Mouse (Mus musculus) cortical plate, adult 2 months (tissue): ENCODE data around the gene Dll4. TPM values are rescaled to one million over a fixed set of nuclear protein-coding genes. Genes with fewer than 3 reads are reported as not detected.

ENCODE experiments used
- H3K27ac ChIP-seq: fragments of 200-500 bp; 2 replicates; pipeline ENCODE4 v1.5.1; 2012; ENCODE audit warnings: low read length, control low read depth, inconsistent platforms; ENCODE audit not compliant: insufficient read depth
- H3K4me1 ChIP-seq: fragments of 200-500 bp; 2 replicates; pipeline ENCODE4 v1.6.1; 2011; ENCODE audit warnings: low read length; ENCODE audit not compliant: control insufficient read depth, insufficient read depth
- H3K4me3 ChIP-seq: fragments of 200-500 bp; 2 replicates; pipeline ENCODE4 v1.5.1; 2011; ENCODE audit warnings: mild to moderate bottlenecking, low read length, control low read depth; ENCODE audit not compliant: insufficient read depth
- CTCF ChIP-seq: fragments of 200-500 bp; IDR thresholded peaks from 2 replicates; pipeline ENCODE4 v1.5.1; 2011; ENCODE audit warnings: mild to moderate bottlenecking, control low read depth, low read length; ENCODE audit not compliant: insufficient read depth; ENCODE audit errors: extremely low read depth
- POLR2A ChIP-seq: fragments of 200-500 bp; IDR thresholded peaks from 2 replicates; pipeline ENCODE4 v1.6.1; 2011; ENCODE audit warnings: mild to moderate bottlenecking, low read length, control low read depth; ENCODE audit not compliant: insufficient read depth; ENCODE audit errors: extremely low read depth
- polyA plus RNA-seq: library from polyadenylated mRNA; depleted of rRNA; stranded (reverse); fragments of >200 nt; gene quantifications from 2 replicates; pipeline ENCODE4 v1.2.3, GENCODE M21; 2012

Gene Dll4
- polyA plus RNA-seq, 1 experiment: 2.9 TPM

GRCm38 (mm10) chr2:119355089-119355488, 29.5 kb downstream of the Dll4 start:
- Histone ChIP-seq H3K4me3 (no peak overlapping the region), H3K27ac (no peak overlapping the region), H3K4me1 (no peaks in the 10 kb centered on the region)
- no peak for TF ChIP-seq POLR2A
- TF ChIP-seq CTCF: no peak

- Histone ChIP-seq H3K4me1 (no peaks in the 10 kb centered on the region), H3K4me3 (no peak overlapping the region), H3K27ac (no peak overlapping the region)
- no peak for TF ChIP-seq POLR2A
- no peak for TF ChIP-seq CTCF
These were observed 30.1 kb downstream of the Dll4 start for GRCm38 (mm10) chr2:119355651-119356050.

DNA sequence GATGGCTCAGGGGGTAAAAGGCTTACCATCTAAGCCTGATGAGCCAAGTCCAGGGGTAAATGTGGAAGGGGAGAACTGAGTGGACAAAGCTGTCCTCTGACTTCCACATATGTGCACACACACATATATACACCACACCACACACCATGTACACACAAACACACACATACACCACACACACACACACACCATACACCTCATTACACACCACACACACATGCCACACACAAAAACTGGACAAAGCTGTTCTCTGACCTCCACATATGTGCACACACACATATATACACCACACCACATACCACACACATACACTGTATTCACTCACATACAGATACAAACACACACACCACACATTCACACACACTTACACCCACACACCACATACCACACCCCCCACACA, 30.7 kb downstream of the Dll4 start:
- H3K4me1 ChIP-seq: no peaks in the 10 kb centered on the region
- TF ChIP-seq POLR2A (no peak), CTCF (no peak)
- no peak overlapping the region for H3K4me3 ChIP-seq
- no peak overlapping the region for H3K27ac ChIP-seq

- Histone ChIP-seq H3K4me1 (no peaks in the 10 kb centered on the region), H3K4me3 (no peak overlapping the region), H3K27ac (no peak overlapping the region)
- no peak for TF ChIP-seq CTCF
- no peak for TF ChIP-seq POLR2A
These were observed 31.2 kb downstream of the Dll4 start for GRCm38 (mm10) chr2:119356805-119357204.

DNA sequence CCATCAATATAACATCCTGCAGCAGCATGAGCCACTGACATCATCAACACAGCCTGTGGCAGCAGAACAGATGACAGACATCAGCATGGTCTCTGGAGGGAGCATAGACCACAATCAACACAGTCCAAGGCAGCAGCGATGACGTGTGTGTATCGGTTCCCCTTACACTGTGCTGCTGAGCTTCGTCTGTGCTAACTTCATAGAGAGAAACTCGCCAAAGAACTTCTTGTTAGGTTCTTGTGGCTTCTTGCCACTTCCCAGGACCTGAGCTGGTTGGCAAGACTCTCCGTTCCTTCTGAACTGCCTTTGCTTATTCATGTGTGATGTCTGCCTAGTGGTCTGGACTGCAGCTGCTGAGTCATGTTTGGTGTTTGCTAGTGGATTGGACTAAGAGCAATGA, 32.7 kb downstream of the Dll4 start:
- Histone ChIP-seq H3K4me1 (no peaks in the 10 kb centered on the region), H3K4me3 (no peak overlapping the region), H3K27ac (no peak overlapping the region)
- no peak for TF ChIP-seq POLR2A
- no peak for TF ChIP-seq CTCF

DNA sequence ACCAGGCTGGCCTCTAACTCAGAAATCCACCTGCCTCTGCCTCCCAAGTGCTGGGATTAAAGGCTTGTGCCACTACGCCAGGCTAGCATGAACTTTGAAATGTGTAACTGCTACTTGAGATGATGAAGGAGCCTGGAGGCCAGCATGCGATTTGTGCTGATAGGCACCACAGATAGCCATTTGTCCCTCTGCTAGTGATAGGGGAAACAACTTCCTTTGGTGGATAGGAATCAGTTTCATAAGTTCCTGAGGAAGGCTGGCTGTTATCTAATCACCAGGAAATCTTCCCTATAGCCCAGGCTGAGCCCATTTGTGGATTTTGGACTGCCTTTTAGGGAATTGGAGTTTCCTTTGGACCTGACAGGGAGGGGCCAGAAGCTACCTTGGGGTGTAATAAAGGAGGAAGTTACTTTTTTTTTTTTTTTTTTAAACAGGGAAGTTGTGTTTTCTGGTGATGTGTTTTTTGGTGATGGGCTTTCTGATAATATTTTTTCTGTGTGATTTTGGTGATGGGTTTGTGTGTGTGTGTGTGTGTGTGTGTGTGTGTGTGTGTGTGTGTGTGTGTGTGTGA, 34.2 kb downstream of the Dll4 start:
- Histone ChIP-seq H3K4me1 (no peaks in the 10 kb centered on the region), H3K4me3 (no peak overlapping the region), H3K27ac (no peak overlapping the region)
- no peak for TF ChIP-seq POLR2A
- TF ChIP-seq CTCF: no peak

DNA sequence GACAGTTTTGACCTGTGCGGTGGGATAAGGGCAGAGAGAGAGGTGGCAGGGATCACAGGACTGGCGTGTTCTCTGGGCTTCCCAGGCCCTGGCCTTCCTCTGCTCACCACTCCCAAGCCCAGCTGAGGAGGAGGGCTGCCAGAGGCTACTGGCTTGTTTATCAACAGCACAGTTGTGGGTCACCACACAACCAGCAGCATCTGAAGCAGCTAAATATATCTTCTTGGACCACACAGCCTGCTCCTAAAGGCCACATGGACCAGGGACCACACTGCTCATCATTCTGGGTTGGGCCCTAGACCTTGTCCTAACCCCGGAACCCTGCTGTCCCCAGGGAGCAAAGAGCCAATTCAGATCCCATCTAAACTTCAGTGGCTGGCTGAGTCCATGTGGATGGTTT, 39.4 kb downstream of the Dll4 start:
- TF ChIP-seq CTCF (no peak), POLR2A (no peak)
- no peaks in the 10 kb centered on the region for H3K4me1 ChIP-seq
- no peak overlapping the region for H3K4me3 ChIP-seq

DNA sequence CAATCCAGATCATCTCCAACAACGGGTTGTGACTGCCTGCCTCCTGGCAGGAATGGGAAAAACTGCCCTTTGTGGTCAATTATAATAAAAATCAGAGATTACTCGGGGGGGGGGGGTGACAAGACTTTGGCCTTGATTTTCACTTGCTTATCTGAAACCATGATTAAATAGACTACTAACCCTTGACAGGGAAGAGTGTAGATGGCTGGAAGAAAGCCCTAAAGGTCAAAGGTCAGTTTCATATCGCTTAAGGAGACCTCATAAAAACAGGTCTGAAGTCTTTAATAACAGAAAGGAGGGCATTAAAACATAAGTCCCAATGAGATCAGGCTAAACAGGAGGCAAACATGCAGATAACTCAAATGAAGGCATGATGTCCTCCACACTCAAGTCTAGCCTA, 41.8 kb downstream of the Dll4 start:
- Histone ChIP-seq H3K4me1 (no peaks in the 10 kb centered on the region), H3K27ac (no peak overlapping the region), H3K4me3 (no peak overlapping the region)
- TF ChIP-seq CTCF (no peak), POLR2A (no peak)

More for the DNA sequence above, 39.4 kb downstream of the Dll4 start:
- no peak overlapping the region for H3K27ac ChIP-seq

GRCm38 (mm10) chr2:119370116-119370515, 44.5 kb downstream of the Dll4 start:
- TF ChIP-seq POLR2A: no peak
- TF ChIP-seq CTCF: no peak
- no peak overlapping the region for H3K27ac ChIP-seq
- peaks cover 2% of the 10 kb centered on the region; the same call in 1 of the 2 replicates for H3K4me1 ChIP-seq
- H3K4me3 ChIP-seq: no peak overlapping the region

DNA sequence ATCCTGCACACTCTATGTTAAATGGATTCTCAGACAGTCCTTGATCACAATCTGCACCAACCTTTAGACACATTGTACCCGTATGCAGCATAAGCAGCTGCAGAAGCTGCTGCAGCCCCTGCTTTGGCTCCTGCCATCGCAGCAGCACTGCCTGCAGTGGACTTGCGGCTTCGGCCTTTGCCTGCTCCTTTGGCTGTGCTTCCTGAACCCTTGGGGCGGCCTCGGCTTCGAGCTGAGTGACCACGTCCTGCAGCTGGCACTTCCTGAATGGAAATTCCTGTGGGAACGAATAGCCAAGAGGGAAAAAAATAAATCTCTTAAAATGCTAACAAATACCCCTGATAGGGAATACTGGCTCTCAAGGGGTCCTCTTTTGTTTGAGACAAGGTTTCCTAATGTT, 51.7 kb downstream of the Dll4 start:
- Histone ChIP-seq H3K27ac (no peak overlapping the region), H3K4me3 (no peak overlapping the region), H3K4me1 (peaks cover 2% of the 10 kb centered on the region; the same call in 1 of the 2 replicates)
- TF ChIP-seq CTCF (no peak), POLR2A (no peak)
